Mouse (Mus musculus) megakaryocyte, embryonic 14.5 days (primary cell): ENCODE data around the gene Nags. TPM values are rescaled to one million over a fixed set of nuclear protein-coding genes. Genes with fewer than 3 reads are reported as not detected.

Source experiments
- H3K27me3 ChIP-seq: replicated peaks from 2 replicates; pipeline ENCODE3; 2012; ENCODE audit warnings: inconsistent platforms
- H3K36me3 ChIP-seq: replicated peaks from 2 replicates; pipeline ENCODE3; 2012; ENCODE audit warnings: low read length, inconsistent platforms, mixed read lengths
- H3K4me1 ChIP-seq: 2 replicates; pipeline ENCODE4 v1.6.1; 2012; ENCODE audit warnings: inconsistent platforms
- H3K4me3 ChIP-seq: replicated peaks from 2 replicates; pipeline ENCODE3; 2012; ENCODE audit warnings: moderate library complexity, mild to moderate bottlenecking, inconsistent platforms
- H3K9me3 ChIP-seq: 2 replicates; pipeline ENCODE4 v1.6.1; 2012; ENCODE audit warnings: inconsistent platforms
- FLI1 ChIP-seq: IDR thresholded peaks from 2 replicates; pipeline ENCODE4 v1.6.1; 2012; ENCODE audit warnings: low read length, inconsistent platforms, mixed read lengths
- GATA1 ChIP-seq: IDR thresholded peaks from 3 replicates; pipeline ENCODE4 v1.6.1; 2012; ENCODE audit warnings: mixed read lengths, low read length, inconsistent platforms, borderline replicate concordance
- polyA plus RNA-seq: library from polyadenylated mRNA; stranded (reverse); fragments of >175 nt; gene quantifications from 2 replicates; pipeline ENCODE4 v1.2.3, GENCODE M21; 2012; ENCODE audit warnings: low replicate concordance; ENCODE audit not compliant: insufficient read depth

Gene Nags
- polyA plus RNA-seq, 1 experiment = not detected

DNA sequence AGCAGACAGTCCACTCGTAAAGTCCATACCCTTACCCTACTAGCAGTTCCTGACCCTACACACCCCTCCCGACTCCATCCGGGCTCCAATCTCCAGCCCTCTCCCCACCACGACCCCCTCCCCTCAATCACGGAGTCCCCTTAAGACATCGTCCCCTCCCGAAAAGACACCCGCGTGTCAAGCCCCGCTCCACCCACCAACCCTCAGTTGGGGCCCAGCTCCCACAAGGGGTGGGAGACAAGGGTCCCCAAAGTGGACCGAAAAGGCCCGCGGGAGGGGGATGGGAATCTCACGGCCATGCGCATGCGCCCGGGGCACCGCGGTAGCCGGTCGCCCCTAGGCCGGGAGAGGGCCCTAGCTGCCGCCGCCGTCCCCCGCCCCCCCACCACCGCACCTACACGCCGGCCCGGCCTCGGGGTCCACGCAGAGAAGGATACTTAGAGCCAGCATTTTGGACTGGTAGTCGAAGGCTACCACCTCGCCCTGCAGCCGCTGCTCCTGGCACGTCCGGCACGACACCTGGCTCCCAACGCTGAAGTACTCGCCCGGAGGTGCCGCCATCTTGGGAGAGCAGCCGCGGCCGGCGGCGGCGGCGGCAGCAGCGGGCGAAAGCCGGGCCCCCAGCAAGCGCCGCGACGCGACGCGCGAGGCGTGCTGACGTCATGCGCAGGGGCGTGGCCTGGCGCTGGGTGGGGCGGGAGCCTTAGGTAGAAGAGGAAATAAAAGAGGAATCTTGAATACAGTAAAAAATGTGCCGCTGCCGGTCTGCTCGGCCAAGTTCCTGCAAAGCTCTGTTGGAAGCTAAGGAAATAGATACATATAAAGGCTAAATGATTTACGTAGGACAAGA is 39.6 kb downstream of the Nags start, which contains the start of gene Lsm12:
Gene Lsm12 (minus strand): TSS at position 651 of the 850 bp plus-strand sequence.
- H3K36me3 ChIP-seq = peaks cover 35% of the 10 kb centered on the region
- peaks cover 65% of the 10 kb centered on the region for H3K4me1 ChIP-seq
- H3K27me3 ChIP-seq = no peaks in the 10 kb centered on the region
- peak within 1 kb of the TSS; percentile 97 for H3K4me3 ChIP-seq
- H3K9me3 ChIP-seq = no peaks in the 10 kb centered on the region
- TF ChIP-seq GATA1 = no peak
- no peak for TF ChIP-seq FLI1

DNA sequence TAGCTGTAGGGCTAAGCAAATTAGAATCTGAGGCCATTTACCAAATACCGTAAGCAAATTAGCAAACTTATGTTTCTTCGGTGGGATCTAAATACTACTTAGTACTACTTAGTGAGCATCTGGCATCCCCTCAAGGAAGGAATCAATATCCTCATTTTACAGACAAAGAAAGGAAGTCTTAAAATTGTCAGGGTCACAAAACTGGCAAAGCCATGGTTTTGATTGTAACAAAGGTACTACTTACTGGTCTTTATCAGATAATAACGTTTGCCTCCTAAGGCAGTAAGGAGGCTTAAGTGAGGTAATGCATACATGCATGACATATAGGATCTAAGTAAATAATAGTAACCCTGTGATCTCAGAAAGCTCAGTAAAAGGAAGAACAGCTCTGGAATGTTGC is 40.4 kb downstream of the Nags start:
- H3K4me3 ChIP-seq = peak overlapping the region; percentile 97
- TF ChIP-seq FLI1 (no peak), GATA1 (no peak)
- no peaks in the 10 kb centered on the region for H3K9me3 ChIP-seq
- no peaks in the 10 kb centered on the region for H3K27me3 ChIP-seq
- peaks cover 27% of the 10 kb centered on the region for H3K36me3 ChIP-seq
- peaks cover 62% of the 10 kb centered on the region for H3K4me1 ChIP-seq

DNA sequence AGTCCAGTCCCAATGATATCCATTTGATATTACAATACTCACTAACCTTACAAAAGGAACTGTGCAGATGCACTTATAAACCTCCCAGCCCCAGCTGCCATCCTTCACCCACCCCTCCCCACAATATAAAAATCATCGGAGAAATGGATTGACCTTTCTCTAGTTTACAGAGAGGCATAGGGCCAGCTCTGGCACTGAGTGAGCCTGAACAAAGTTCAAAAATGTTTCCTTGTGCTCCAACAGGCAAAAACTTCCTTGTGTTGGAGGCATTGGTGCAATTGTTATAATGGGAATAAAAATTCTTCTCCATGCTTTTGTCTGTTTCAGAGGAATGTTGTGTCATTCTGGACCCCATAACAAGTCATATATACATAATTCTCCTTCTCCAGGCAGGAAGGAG is 40.9 kb downstream of the Nags start:
- TF ChIP-seq GATA1 (no peak), FLI1 (no peak)
- Histone ChIP-seq H3K36me3 (peaks cover 21% of the 10 kb centered on the region), H3K9me3 (no peaks in the 10 kb centered on the region), H3K4me1 (peaks cover 62% of the 10 kb centered on the region), H3K27me3 (no peaks in the 10 kb centered on the region), H3K4me3 (no peak overlapping the region)

DNA sequence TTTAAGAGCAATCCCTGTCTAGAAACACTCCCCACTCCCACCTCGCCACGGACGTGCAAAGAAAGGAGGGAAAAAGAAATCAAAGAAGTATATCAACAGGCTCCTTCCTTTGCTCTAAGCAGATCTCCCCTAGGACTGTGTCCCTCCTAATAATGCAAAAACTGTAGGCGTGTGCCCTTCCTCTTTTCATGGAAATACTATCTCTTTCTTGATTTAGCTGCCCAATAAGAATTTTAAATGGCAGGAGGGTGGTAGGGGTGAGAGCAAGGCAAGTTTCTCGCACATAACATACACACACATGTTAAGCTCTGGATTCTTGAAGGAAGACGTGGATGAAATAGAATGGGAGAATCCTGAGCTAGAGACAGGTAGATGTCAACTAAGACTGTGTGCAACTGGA is 43.7 kb downstream of the Nags start:
- TF ChIP-seq GATA1 = no peak
- TF ChIP-seq FLI1 = no peak
- H3K9me3 ChIP-seq = no peaks in the 10 kb centered on the region
- H3K27me3 ChIP-seq = no peaks in the 10 kb centered on the region
- peaks cover 23% of the 10 kb centered on the region for H3K36me3 ChIP-seq
- peaks cover 64% of the 10 kb centered on the region for H3K4me1 ChIP-seq
- peak overlapping the region; percentile 95 for H3K4me3 ChIP-seq

DNA sequence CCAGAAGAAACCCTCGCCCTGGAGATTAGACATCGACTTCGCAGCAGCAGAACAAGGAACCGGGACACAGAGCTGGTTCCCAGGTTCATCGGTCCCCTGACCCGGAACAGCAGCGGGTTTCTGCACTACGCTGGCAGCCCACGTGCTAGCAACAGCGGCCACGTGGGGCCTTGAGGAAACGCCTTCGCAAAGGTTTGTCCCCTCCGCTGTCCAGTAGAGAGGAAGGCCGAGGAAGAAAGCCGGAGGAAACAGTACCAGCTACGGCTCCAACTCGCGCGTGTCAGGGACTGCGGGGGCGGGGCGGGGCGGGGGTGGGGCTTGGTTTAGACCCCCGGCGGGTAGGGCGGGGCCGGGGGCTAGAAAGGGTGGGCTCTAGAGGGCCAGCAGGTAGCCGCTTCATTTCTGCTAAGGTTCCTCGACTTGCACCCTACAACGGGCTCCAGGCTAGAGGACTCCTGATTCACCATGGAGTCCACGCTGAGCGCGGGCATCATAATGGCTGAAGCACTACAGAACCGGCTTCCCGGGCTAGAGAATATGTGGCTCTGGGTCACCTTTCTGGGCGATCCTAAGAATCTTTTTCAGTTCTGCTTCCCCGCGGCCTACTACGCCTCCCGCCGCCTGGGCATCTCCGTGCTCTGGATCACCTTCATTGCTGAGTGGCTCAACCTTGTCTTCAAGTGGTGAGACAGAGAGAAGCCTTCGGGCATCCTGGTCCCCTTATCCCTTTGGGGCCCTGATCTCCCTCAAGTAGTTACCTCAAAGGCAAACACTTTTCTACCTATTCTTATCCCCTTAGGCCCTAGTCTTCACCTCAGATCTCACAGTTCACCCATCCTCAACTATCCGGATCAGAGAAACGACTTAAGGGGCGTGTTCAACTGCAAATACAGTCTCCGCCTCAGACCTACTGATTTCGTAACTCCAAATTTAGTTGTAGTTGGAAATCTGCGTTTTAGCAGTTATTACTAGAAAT is 44.4 kb downstream of the Nags start, which contains the start of gene G6pc3:
Gene G6pc3 (plus strand): TSS at position 160 of the 976 bp plus-strand sequence.
- TF ChIP-seq FLI1 = no peak
- Histone ChIP-seq H3K4me1 (peaks cover 68% of the 10 kb centered on the region), H3K36me3 (peaks cover 30% of the 10 kb centered on the region), H3K9me3 (no peaks in the 10 kb centered on the region), H3K4me3 (peak within 1 kb of the TSS; percentile 95), H3K27me3 (no peaks in the 10 kb centered on the region)

DNA sequence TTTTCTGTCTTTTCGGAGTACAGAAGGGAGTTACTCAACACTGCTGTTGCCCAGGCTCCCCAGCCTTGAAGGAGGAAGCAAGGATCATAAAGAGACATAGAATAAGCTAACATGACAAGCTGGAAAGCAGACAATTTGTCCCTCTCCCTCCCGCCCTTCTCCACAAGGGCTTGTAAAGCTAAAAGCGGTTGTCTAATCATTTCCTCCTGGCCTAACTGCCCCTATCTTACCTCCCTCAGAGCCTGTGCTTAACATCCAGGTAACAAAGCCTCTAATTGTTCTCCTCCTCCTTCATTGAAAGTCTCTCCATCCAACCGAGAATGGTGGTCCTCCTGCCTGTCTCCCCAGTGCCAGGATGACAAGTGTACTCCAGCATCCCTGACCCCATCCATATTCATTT is 45.5 kb downstream of the Nags start:
- Histone ChIP-seq H3K27me3 (no peaks in the 10 kb centered on the region), H3K9me3 (no peaks in the 10 kb centered on the region), H3K4me3 (peak overlapping the region; percentile 95), H3K36me3 (peaks cover 41% of the 10 kb centered on the region), H3K4me1 (peaks cover 74% of the 10 kb centered on the region)
- TF ChIP-seq GATA1 (no peak), FLI1 (no peak)

DNA sequence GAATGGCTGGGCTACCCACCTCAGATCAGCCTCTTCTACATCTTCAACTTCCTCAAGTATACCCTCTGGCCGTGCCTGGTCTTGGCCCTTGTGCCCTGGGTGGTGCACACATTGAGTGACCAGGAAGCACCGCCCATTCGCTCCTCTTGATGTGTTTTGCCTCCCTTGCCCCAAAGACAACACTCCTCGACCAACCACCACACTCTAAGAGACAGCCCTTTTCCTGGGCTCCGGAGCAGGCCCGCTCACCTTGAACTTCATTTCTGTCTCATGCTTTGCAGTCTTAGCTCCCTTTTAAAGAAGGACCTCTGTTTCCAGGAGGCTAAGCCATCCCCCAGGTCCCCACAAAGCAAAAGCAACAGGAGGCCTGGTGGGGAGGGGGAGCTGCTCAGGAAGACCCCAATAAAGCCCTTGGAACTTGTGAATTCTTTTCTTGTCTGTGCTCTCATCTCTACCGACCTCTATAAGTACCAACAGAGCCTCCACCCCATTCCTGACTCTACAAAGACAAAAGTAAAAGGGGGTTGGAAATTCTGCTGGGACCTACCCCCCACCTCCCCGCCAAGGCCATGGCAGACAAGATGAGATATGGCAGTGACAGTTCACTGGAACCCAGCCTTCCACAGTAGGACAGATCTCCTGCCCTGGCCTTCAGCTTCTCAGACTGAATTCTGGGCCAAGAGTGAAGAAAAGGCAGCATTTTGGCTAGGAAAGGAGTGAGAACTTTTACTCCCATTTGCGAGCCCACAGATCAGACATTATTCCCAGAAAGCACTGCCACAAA is 48.5 kb downstream of the Nags start:
- Histone ChIP-seq H3K36me3 (peaks cover 71% of the 10 kb centered on the region), H3K4me1 (peaks cover 92% of the 10 kb centered on the region), H3K9me3 (no peaks in the 10 kb centered on the region), H3K27me3 (no peaks in the 10 kb centered on the region), H3K4me3 (no peak overlapping the region)
- no peak for TF ChIP-seq FLI1
- TF ChIP-seq GATA1 = no peak

DNA sequence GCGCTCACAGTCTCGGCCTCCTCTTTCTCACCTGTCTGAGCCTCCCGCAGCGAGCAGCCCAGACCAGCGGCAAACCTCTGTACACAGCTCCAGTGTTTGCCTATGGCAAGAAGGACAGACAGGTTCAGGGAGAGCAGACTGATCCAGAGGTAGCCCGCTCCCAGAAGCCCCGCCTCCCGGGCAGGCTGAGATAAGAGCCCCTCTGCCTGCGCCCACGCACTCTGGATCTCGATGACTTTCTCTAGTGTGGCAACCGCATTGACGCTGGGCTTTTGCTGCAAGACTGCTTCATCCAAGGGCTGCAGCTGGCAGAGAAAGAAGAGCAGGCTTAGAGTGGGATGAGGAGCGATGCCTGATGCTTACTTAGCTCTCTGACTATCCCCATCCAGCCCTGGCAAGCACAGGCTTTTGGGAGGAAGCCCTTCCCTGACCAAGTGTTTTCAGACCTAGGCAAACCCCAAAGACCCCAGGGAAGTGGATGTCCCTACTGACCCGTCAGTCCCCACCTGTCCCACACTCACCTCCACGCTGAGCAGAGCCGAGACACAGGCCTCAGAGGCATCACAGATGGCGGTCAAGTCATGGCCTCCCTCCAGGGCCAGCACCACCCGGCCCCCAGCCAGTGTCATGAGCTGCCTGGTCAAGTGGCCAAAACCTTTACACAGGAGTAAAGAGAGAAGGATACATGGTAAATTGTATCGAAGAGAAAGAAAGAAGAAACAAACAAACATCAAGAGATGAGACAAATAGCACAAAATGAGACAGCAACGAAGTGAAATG is 50.9 kb downstream of the Nags start:
- Histone ChIP-seq H3K9me3 (no peaks in the 10 kb centered on the region), H3K4me1 (peaks cover 99% of the 10 kb centered on the region), H3K27me3 (no peaks in the 10 kb centered on the region), H3K4me3 (no peak overlapping the region), H3K36me3 (peaks cover 95% of the 10 kb centered on the region)
- TF ChIP-seq GATA1 (no peak), FLI1 (no peak)
